ENCODE assay signal across 11 mouse cellular contexts in genomic region chr8:123701952-123702587, GRCm38 (mm10). TPM values are rescaled to one million over a fixed set of nuclear protein-coding genes. Genes with fewer than 3 reads are reported as not detected.
DNase-seq lines count a peak whose midpoint lies in the region; ATAC-seq and TF ChIP-seq lines count a peak whose summit lies in the region.
"Had no signal": no experiment of that assay in that cellular context is flagged by ENCODE, and none has a peak within 500 bp of the region (broad histone marks: within the 10 kb centered on the region; RNA-seq: fewer than 3 reads in every experiment).

No protein-coding gene starts in this region.

- peak overlapping the region; percentile 6; the same call in 1 of the 2 replicates for H3K27ac ChIP-seq in midbrain, embryonic 10.5 days (replicated peaks)
- H3K27ac ChIP-seq in midbrain, postnatal 0 days (ENCODE audit: low read depth, low read length): no peak overlapping the region
- peak overlapping the region; percentile 78 for H3K27ac ChIP-seq in heart, embryonic 12.5 days (ENCODE audit: poor library complexity, severe bottlenecking)
- H3K27ac ChIP-seq in liver, postnatal 0 days (ENCODE audit: low read depth): peak overlapping the region; percentile 55
- no peak overlapping the region for H3K27ac ChIP-seq in forebrain, embryonic 16.5 days (ENCODE audit: low read length)
- H3K27ac ChIP-seq: neural tube, embryonic 12.5 days had no signal

- peaks cover 26% of the 10 kb centered on the region for H3K4me1 ChIP-seq in midbrain, embryonic 10.5 days
- no peaks in the 10 kb centered on the region for H3K4me1 ChIP-seq in midbrain, postnatal 0 days (ENCODE audit: insufficient read depth, low read length)
- peaks cover 62% of the 10 kb centered on the region for H3K4me1 ChIP-seq in heart, embryonic 12.5 days (replicated peaks)
- peaks cover 24% of the 10 kb centered on the region for H3K4me1 ChIP-seq in liver, postnatal 0 days (ENCODE audit: insufficient read depth)
- H3K4me1 ChIP-seq in forebrain, embryonic 16.5 days (replicated peaks; ENCODE audit: control insufficient read depth, insufficient read depth, low read length): no peaks in the 10 kb centered on the region; the same call in 1 of the 2 replicates

- H3K4me3 ChIP-seq in midbrain, embryonic 10.5 days: no peak overlapping the region
- no peak overlapping the region for H3K4me3 ChIP-seq in midbrain, postnatal 0 days (ENCODE audit: low read depth, low read length)
- no peak overlapping the region for H3K4me3 ChIP-seq in heart, embryonic 12.5 days
- no peak overlapping the region for H3K4me3 ChIP-seq in liver, postnatal 0 days (ENCODE audit: low read depth, low read length)
- no peak overlapping the region for H3K4me3 ChIP-seq in forebrain, embryonic 16.5 days (replicated peaks; ENCODE audit: low read length)
- H3K4me3 ChIP-seq: neural tube, embryonic 12.5 days had no signal

- TF ChIP-seq CTCF in midbrain, postnatal 0 days (IDR thresholded peaks at IDR 0.05): no peak
- no peak for TF ChIP-seq CTCF in liver, postnatal 0 days (IDR thresholded peaks at IDR 0.05; ENCODE audit: low read depth)

- DNase-seq in midbrain, embryonic 10.5 days (ENCODE audit: low spot score): no peak
- DNase-seq in midbrain, postnatal 0 days (ENCODE audit: low spot score): no peak
- peak; percentile 55 for DNase-seq in liver, postnatal 0 days
- DNase-seq in testis, postnatal 14 days (ENCODE audit: low spot score): peak; percentile 62
- DNase-seq: cerebellum, adult 18-20 months; left cerebral cortex, postnatal 4 days had no signal

- WGBS in midbrain, embryonic 10.5 days: 77% methylated on average over 15 of the region's 15 CpGs
- 75% methylated on average over 15 of the region's 15 CpGs for WGBS in midbrain, postnatal 0 days
- 21% methylated on average over 15 of the region's 15 CpGs for WGBS in heart, embryonic 12.5 days
- WGBS in liver, postnatal 0 days (ENCODE audit: insufficient replicate concordance): 55% methylated on average over 15 of the region's 15 CpGs
- WGBS in forebrain, embryonic 16.5 days: 65% methylated on average over 15 of the region's 15 CpGs

- TF ChIP-seq EP300 in liver, postnatal 0 days (IDR thresholded peaks at IDR 0.05; ENCODE audit: low read depth): no peak

- no peak overlapping the region for H3K4me2 ChIP-seq in midbrain, postnatal 0 days (ENCODE audit: low read depth, low read length, poor library complexity, severe bottlenecking)
- peak overlapping the region; percentile 30 for H3K4me2 ChIP-seq in heart, embryonic 12.5 days
- H3K4me2 ChIP-seq in liver, postnatal 0 days (ENCODE audit: low read depth, low read length): no peak overlapping the region
- H3K4me2 ChIP-seq in forebrain, embryonic 16.5 days (ENCODE audit: low read length): no peak overlapping the region
- H3K4me2 ChIP-seq: neural tube, embryonic 12.5 days had no signal

- no peak overlapping the region for H3K9ac ChIP-seq in midbrain, postnatal 0 days (replicated peaks; ENCODE audit: low read length, poor library complexity, severe bottlenecking)
- peak overlapping the region; percentile 38 for H3K9ac ChIP-seq in heart, embryonic 12.5 days
- no peak overlapping the region for H3K9ac ChIP-seq in liver, postnatal 0 days (replicated peaks)
- no peak overlapping the region for H3K9ac ChIP-seq in forebrain, embryonic 16.5 days (replicated peaks; ENCODE audit: low read depth, low read length)
- H3K9ac ChIP-seq: neural tube, embryonic 12.5 days had no signal

- H3K36me3 ChIP-seq in midbrain, embryonic 10.5 days: no peaks in the 10 kb centered on the region
- no peaks in the 10 kb centered on the region for H3K36me3 ChIP-seq in midbrain, postnatal 0 days (ENCODE audit: insufficient read depth, low read length)
- H3K36me3 ChIP-seq in heart, embryonic 12.5 days: no peaks in the 10 kb centered on the region
- H3K36me3 ChIP-seq in liver, postnatal 0 days (replicated peaks; ENCODE audit: insufficient read depth, low read length): no peaks in the 10 kb centered on the region
- H3K36me3 ChIP-seq in forebrain, embryonic 16.5 days (ENCODE audit: control insufficient read depth, insufficient read depth): no peaks in the 10 kb centered on the region
- H3K36me3 ChIP-seq: neural tube, embryonic 12.5 days had no signal

- no peaks in the 10 kb centered on the region; the same call in 1 of the 2 replicates for H3K27me3 ChIP-seq in midbrain, embryonic 10.5 days (ENCODE audit: low read depth, poor library complexity, severe bottlenecking)
- H3K27me3 ChIP-seq in midbrain, postnatal 0 days (ENCODE audit: insufficient read depth, low read length): no peaks in the 10 kb centered on the region
- no peaks in the 10 kb centered on the region for H3K27me3 ChIP-seq in heart, embryonic 12.5 days (replicated peaks)
- H3K27me3 ChIP-seq in liver, postnatal 0 days (ENCODE audit: insufficient read depth, low read length): no peaks in the 10 kb centered on the region
- H3K27me3 ChIP-seq in forebrain, embryonic 16.5 days (replicated peaks; ENCODE audit: control insufficient read depth, insufficient read depth, low read length): no peaks in the 10 kb centered on the region
- H3K27me3 ChIP-seq: neural tube, embryonic 12.5 days had no signal

- no peak for ATAC-seq in midbrain, postnatal 0 days (ENCODE audit: low FRiP score)
- ATAC-seq in heart, embryonic 12.5 days (ENCODE audit: insufficient number of reproducible peaks, low FRiP score): peak; percentile 69
- peak; percentile 59 for ATAC-seq in liver, postnatal 0 days
- ATAC-seq in granulocyte monocyte progenitor cell, adult 5-6 weeks (replicated peaks; ENCODE audit: poor library complexity, severe bottlenecking): no peak
- ATAC-seq in forebrain, embryonic 16.5 days: no peak
- ATAC-seq in cerebellum, adult (ENCODE audit: insufficient number of reproducible peaks, low FRiP score, low TSS enrichment): no peak

- H3K9me3 ChIP-seq in midbrain, embryonic 10.5 days (replicated peaks): no peaks in the 10 kb centered on the region
- no peaks in the 10 kb centered on the region for H3K9me3 ChIP-seq in midbrain, postnatal 0 days (ENCODE audit: low read length)
- no peaks in the 10 kb centered on the region for H3K9me3 ChIP-seq in heart, embryonic 12.5 days (replicated peaks)
- no peaks in the 10 kb centered on the region for H3K9me3 ChIP-seq in liver, postnatal 0 days (ENCODE audit: low read length)
- no peaks in the 10 kb centered on the region for H3K9me3 ChIP-seq in forebrain, embryonic 16.5 days (ENCODE audit: control insufficient read depth, low read length)
- H3K9me3 ChIP-seq: neural tube, embryonic 12.5 days had no signal

RNA-seq across cellular contexts. Expression of gene Rhou, which starts 48.3 kb away (rescaled TPM):
- 5.4 and 6.0 TPM in 2 replicates for polyA plus RNA-seq in midbrain, embryonic 10.5 days (2016; fragmentation: Nextera tagmentation; extraction: Ambion mirVana)
- 24.9 and 28.2 TPM in 2 replicates for total RNA-seq in midbrain, postnatal 0 days (2014; rRNA removed)
- 7.0 and 7.1 TPM in 2 replicates for polyA plus RNA-seq in midbrain, postnatal 0 days (2015; fragmentation: Nextera tagmentation; extraction: Ambion mirVana)
- 10.7 and 13.4 TPM in 2 replicates for polyA plus RNA-seq in heart, embryonic 12.5 days (2016; fragmentation: Nextera tagmentation; extraction: Ambion mirVana)
- polyA plus RNA-seq in liver, postnatal 0 days (2015; fragmentation: Nextera tagmentation; extraction: Ambion mirVana): 2.8 and 3.8 TPM in 2 replicates
- 3.8 and 6.0 TPM in 2 replicates for total RNA-seq in granulocyte monocyte progenitor cell, adult 5-6 weeks (2014; fragmentation: Nextera tagmentation)
- total RNA-seq in granulocyte monocyte progenitor cell, adult 5-6 weeks (2017): 4.8 and 5.3 TPM in 2 replicates
- 8.8 and 9.5 TPM in 2 replicates for polyA plus RNA-seq in forebrain, embryonic 16.5 days (2015; fragmentation: Nextera tagmentation; extraction: Ambion mirVana)

Comparison
In these comparisons a context has a peak if more than half of its experiments do, and no peak if none do; other contexts are left out.
1. H3K27ac ChIP-seq: peak in midbrain, embryonic 10.5 days (single experiment), heart, embryonic 12.5 days (single experiment) and liver, postnatal 0 days (single experiment); none in midbrain, postnatal 0 days (single experiment) and forebrain, embryonic 16.5 days (single experiment).
2. DNase-seq: peak in liver, postnatal 0 days (single experiment) and testis, postnatal 14 days (single experiment); none in midbrain, embryonic 10.5 days (single experiment) and midbrain, postnatal 0 days (single experiment).
3. ATAC-seq: peak in heart, embryonic 12.5 days (single experiment) and liver, postnatal 0 days (single experiment); none in midbrain, postnatal 0 days (single experiment), granulocyte monocyte progenitor cell, adult 5-6 weeks (single experiment), forebrain, embryonic 16.5 days (single experiment) and cerebellum, adult (single experiment).